Mouse (Mus musculus): Measurements from ENCODE around the gene Tm9sf4.

Tm9sf4 gene

GRCm38 (mm10) chr2:153259030-153259863, 98.1 kb downstream of the Tm9sf4 start:
- no peak for DNase-seq (ENCODE audit: low read depth, low spot score)
